Mouse (Mus musculus): ENCODE data around the gene Dpp4. TPM values are rescaled to one million over a fixed set of nuclear protein-coding genes. Genes with fewer than 3 reads are reported as not detected.

Gene Dpp4
- polyA plus RNA-seq, 1 experiment from 2014 or later = 6.7 TPM

DNA sequence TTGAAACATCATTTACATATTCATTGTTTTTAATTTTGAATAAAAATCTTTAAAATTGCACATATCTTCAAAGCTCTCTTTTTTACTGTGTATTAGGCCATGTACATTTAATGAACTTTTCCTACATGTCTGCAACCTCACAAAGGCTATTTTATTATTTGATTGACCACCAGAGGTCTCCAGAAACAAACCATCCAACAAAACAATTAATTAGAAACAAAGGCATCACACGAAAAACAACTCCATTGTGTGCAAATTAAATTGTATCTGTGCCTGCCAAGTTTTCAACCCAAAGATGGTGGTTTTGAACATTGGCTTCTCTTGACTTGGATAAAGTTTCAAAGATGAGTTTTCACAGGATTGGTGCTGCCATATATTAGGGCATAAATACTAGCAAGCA is 65.3 kb downstream of the Dpp4 start:
- Histone ChIP-seq H3K9ac (no peak overlapping the region), H3K4me1 (no peaks in the 10 kb centered on the region), H3K27ac (no peak overlapping the region), H3K36me3 (no peaks in the 10 kb centered on the region), H3K4me3 (no peak overlapping the region), H3K9me3 (replicated peaks) (no peaks in the 10 kb centered on the region), H3K27me3 (replicated peaks) (no peaks in the 10 kb centered on the region), H3K4me2 (no peak overlapping the region)
- no peak for ATAC-seq
- 20% methylated on average over 1 of the region's 1 CpGs for WGBS (ENCODE audit: insufficient replicate concordance)

DNA sequence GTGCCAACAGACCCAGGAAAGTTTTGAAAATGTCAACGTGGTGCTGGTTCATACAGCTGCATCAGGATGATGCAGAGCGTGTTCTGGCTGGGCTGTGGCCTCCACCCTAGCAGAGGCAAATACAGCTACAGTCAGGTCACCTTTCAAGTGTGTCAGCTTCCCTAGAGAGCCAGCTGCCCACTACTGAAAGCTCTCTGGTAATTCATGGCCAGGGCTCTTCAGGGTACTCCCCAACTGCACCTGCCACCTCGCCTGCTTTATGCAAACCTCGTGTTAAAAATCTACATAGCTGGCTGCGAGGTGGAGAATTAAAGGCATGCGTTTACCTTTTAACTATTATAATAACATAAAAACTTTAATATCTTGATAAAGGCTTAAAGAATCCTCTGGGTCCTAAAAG is 67.7 kb downstream of the Dpp4 start:
- Histone ChIP-seq H3K9ac (no peak overlapping the region), H3K4me1 (no peaks in the 10 kb centered on the region), H3K27me3 (replicated peaks) (no peaks in the 10 kb centered on the region), H3K4me3 (no peak overlapping the region), H3K27ac (no peak overlapping the region), H3K36me3 (no peaks in the 10 kb centered on the region), H3K4me2 (no peak overlapping the region), H3K9me3 (replicated peaks) (no peaks in the 10 kb centered on the region)
- WGBS (ENCODE audit: insufficient replicate concordance) = 54% methylated on average over 6 of the region's 6 CpGs
- ATAC-seq = no peak

GRCm38 (mm10) chr2:62341734-62342128 is 70.3 kb downstream of the Dpp4 start:
- no peak overlapping the region for H3K27ac ChIP-seq

DNA sequence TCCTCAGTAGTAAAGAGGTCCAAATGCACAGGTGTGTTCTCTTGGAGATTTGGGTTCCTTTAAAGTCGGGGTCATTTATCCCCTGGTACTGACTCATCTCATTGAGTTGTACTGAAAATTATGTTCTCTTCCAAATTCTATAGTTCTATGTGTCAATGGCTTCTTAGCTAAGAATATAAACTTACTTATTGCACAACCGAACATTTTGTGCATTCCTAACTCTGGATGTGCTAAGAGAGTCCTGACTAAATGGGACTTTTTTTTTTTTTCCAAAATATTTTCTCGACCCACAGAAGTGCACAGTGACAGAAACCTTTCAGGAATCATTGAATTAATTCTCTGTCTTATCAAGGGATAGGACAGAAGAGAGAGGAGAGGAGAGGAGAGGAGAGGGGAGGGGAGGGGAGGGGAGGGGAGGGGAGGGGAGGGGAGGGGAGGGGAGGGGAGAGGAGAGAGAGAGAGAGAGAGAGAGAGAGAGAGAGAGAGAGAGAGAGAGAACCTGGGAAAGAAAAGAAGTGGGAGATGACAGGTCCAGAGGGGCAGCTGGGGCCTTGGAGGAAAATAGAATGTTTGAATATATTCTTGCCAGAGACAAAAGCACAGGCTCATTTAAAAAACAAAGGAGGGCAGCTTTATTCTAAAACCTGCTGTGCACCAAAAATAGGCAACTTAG is 70.8 kb downstream of the Dpp4 start:
- Histone ChIP-seq H3K27me3 (replicated peaks) (no peaks in the 10 kb centered on the region), H3K27ac (no peak overlapping the region), H3K36me3 (no peaks in the 10 kb centered on the region), H3K4me3 (no peak overlapping the region), H3K9me3 (replicated peaks) (no peaks in the 10 kb centered on the region), H3K9ac (no peak overlapping the region), H3K4me2 (no peak overlapping the region), H3K4me1 (no peaks in the 10 kb centered on the region)
- WGBS (ENCODE audit: insufficient replicate concordance) = 54% methylated on average over 3 of the region's 3 CpGs
- ATAC-seq = no peak

More at GRCm38 (mm10) chr2:62341734-62342128, 70.3 kb downstream of the Dpp4 start:
- H3K9me3 ChIP-seq (replicated peaks) = no peaks in the 10 kb centered on the region
- H3K4me1 ChIP-seq = no peaks in the 10 kb centered on the region
- no peaks in the 10 kb centered on the region for H3K36me3 ChIP-seq
- no peak overlapping the region for H3K4me3 ChIP-seq
- H3K9ac ChIP-seq = no peak overlapping the region
- 65% methylated on average over 14 of the region's 14 CpGs for WGBS (ENCODE audit: insufficient replicate concordance)
- no peaks in the 10 kb centered on the region for H3K27me3 ChIP-seq (replicated peaks)
- H3K4me2 ChIP-seq = no peak overlapping the region
- no peak for ATAC-seq

- Histone ChIP-seq H3K4me1 (no peaks in the 10 kb centered on the region), H3K4me2 (no peak overlapping the region), H3K36me3 (no peaks in the 10 kb centered on the region), H3K27ac (no peak overlapping the region), H3K27me3 (replicated peaks) (no peaks in the 10 kb centered on the region), H3K9me3 (replicated peaks) (no peaks in the 10 kb centered on the region), H3K4me3 (no peak overlapping the region), H3K9ac (no peak overlapping the region)
- ATAC-seq = no peak
- 55% methylated on average over 4 of the region's 4 CpGs for WGBS (ENCODE audit: insufficient replicate concordance)
Measured at GRCm38 (mm10) chr2:62339222-62339944, 72.6 kb downstream of the Dpp4 start.

GRCm38 (mm10) chr2:62337086-62337485 is 74.9 kb downstream of the Dpp4 start:
- Histone ChIP-seq H3K9ac (no peak overlapping the region), H3K36me3 (no peaks in the 10 kb centered on the region), H3K4me2 (no peak overlapping the region), H3K27ac (no peak overlapping the region), H3K9me3 (replicated peaks) (no peaks in the 10 kb centered on the region), H3K4me3 (no peak overlapping the region), H3K27me3 (replicated peaks) (no peaks in the 10 kb centered on the region), H3K4me1 (no peaks in the 10 kb centered on the region; the same call in 1 of the 2 replicates)
- no peak for ATAC-seq
- 70% methylated on average over 7 of the region's 7 CpGs for WGBS (ENCODE audit: insufficient replicate concordance)

DNA sequence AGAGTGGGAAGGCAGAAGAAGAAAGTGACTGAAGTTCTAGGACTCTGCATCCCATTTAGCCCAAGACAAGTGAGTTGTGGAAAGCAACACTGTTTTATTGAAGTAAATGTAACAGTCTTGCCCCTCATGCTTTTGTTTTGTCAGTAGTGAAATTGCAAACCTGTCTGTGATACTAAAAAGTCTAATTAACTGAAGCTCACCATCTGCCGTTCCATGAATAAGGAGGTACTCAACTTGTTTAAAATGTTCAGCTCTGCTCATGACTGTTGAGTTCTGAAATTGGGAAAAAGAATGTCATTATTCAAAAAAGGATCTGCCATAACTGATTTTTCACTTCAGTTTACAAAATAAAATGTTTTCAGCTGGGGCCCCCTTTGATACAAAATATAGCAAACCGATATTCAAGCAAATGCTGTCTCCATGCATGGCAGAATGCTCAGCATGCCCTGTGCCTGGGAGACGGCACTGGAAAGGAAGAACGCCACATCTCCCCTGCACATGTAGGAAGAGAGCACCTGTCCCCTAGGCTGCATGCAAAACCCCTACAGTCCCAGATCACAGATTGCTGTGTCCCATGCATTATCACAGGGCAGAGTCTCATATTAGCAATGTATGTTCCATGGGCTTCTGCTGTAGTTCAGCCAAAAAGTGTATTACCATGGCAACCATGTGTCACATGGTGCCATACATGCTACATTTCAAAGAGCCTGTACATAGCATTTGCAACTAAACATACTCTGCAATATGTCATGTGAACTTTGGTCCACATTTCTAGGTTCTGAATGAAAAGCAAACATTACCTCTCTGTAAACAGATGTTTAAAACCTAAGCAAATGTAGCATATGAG is 77.4 kb downstream of the Dpp4 start:
- H3K36me3 ChIP-seq = no peaks in the 10 kb centered on the region
- WGBS (ENCODE audit: insufficient replicate concordance) = 74% methylated on average over 4 of the region's 4 CpGs

DNA sequence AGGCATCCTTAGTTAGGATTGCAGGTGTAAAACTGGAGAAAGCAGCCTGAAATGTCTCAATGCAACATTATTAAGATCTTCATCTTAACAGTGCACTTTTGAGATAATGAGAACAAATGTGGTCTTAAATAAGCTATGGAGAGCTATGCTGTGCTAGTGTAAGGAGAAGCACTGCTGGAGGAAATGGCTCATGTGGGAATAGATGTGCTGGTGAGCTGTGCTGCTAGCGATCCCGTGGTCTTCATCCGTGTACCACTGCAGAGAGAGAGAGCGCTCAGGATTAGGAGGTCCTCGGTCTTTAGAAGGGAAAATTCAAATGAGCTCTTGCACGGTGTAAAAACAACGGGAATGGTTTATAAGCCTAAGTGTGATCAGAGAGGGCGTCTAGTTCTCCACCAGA is 79.6 kb downstream of the Dpp4 start:
- no peak overlapping the region for H3K9ac ChIP-seq
- no peak overlapping the region for H3K4me3 ChIP-seq
- no peak for ATAC-seq
- H3K9me3 ChIP-seq (replicated peaks) = no peaks in the 10 kb centered on the region
- no peaks in the 10 kb centered on the region for H3K36me3 ChIP-seq
- no peak overlapping the region for H3K27ac ChIP-seq
- no peaks in the 10 kb centered on the region for H3K27me3 ChIP-seq (replicated peaks)
- no peak overlapping the region for H3K4me2 ChIP-seq
- 70% methylated on average over 8 of the region's 8 CpGs for WGBS (ENCODE audit: insufficient replicate concordance)
- H3K4me1 ChIP-seq = no peaks in the 10 kb centered on the region; the same call in 1 of the 2 replicates

More for the DNA sequence above, 77.4 kb downstream of the Dpp4 start:
- no peak for ATAC-seq
- Histone ChIP-seq H3K4me2 (no peak overlapping the region), H3K27me3 (replicated peaks) (no peaks in the 10 kb centered on the region), H3K9ac (no peak overlapping the region), H3K4me1 (no peaks in the 10 kb centered on the region; the same call in 1 of the 2 replicates), H3K27ac (no peak overlapping the region), H3K4me3 (no peak overlapping the region), H3K9me3 (replicated peaks) (no peaks in the 10 kb centered on the region)

DNA sequence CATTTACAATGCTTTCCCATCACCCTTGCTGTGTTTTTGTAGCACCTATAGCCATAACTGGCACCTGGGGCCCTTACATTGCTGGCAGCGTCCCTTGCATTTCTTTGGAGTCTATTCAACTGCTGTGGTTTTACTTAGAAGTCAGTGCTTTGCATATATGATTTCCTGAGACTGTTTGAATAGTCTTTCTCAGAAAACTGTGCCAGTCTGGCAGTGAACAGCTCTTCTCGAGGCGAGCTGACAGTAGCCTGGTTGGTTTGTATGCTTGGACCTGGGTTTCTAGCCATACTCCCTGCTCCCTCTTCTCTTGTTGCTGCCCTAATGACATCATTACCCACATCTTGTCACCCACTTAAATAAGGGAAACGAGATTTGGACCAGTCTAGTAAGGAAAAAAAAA is 80.1 kb downstream of the Dpp4 start:
- H3K4me1 ChIP-seq = no peaks in the 10 kb centered on the region; the same call in 1 of the 2 replicates
- H3K27me3 ChIP-seq (replicated peaks) = no peaks in the 10 kb centered on the region
- no peak for ATAC-seq
- 53% methylated on average over 4 of the region's 4 CpGs for WGBS (ENCODE audit: insufficient replicate concordance)
- H3K9ac ChIP-seq = no peak overlapping the region
- H3K36me3 ChIP-seq = no peaks in the 10 kb centered on the region
- H3K4me3 ChIP-seq = no peak overlapping the region
- H3K4me2 ChIP-seq = no peak overlapping the region
- no peak overlapping the region for H3K27ac ChIP-seq
- H3K9me3 ChIP-seq (replicated peaks) = no peaks in the 10 kb centered on the region

DNA sequence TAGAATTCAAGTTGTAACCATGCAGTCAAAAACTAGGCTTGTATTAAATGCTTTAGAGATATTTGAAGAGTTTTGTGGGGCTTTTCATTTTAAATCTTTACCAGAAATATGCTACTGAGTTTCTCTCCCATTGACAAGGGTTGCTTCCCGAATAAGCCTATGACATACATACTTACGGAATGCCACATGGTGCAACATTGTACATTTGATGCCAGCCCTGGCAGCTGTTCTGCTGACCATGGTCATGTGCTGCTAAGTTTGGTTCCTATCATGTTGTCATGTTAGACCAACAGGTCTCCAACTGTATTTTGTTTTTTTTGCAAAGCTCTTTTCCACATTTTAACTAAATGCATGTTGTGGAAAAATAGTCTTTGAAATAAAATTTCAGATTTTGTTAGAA is 86.6 kb downstream of the Dpp4 start:
- Histone ChIP-seq H3K36me3 (no peaks in the 10 kb centered on the region), H3K27me3 (replicated peaks) (no peaks in the 10 kb centered on the region), H3K4me1 (no peaks in the 10 kb centered on the region), H3K9me3 (replicated peaks) (no peaks in the 10 kb centered on the region), H3K27ac (no peak overlapping the region), H3K9ac (no peak overlapping the region), H3K4me3 (no peak overlapping the region), H3K4me2 (no peak overlapping the region)
- WGBS (ENCODE audit: insufficient replicate concordance) = 75% methylated on average over 2 of the region's 2 CpGs
- no peak for ATAC-seq

DNA sequence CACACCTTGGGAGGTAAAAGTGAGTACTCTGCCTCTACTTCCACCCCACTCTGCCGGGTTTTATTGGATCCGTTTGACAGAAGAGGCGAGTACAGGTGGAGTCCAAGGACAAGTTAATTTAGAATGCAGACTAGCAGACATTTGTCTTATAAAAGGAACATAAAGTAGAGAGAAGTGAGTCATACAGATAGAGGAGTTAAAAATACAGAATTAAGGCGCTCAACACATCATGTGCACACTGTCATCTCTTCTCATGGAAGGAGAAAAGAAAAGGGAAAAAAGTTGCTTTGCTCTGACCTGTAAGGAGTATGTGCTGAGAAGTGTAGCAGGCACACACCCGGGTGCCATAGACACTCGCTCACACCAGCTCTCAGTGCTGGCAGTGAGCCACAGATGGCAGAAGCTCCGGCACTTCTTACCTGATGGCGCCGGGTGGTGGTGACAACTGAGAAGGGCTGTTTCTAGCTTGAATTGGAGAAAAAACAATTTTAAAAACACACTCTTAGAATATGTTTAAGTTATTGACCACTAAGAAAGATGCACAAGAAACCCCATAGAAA is 88.9 kb downstream of the Dpp4 start:
- Histone ChIP-seq H3K27ac (no peak overlapping the region), H3K4me3 (no peak overlapping the region), H3K36me3 (no peaks in the 10 kb centered on the region), H3K9me3 (replicated peaks) (no peaks in the 10 kb centered on the region), H3K9ac (no peak overlapping the region), H3K27me3 (replicated peaks) (no peaks in the 10 kb centered on the region), H3K4me1 (peaks cover 5% of the 10 kb centered on the region; the same call in 1 of the 2 replicates), H3K4me2 (no peak overlapping the region)
- WGBS (ENCODE audit: insufficient replicate concordance) = 73% methylated on average over 9 of the region's 9 CpGs
- no peak for ATAC-seq
